Mouse (Mus musculus): ENCODE measurements at regions not wholly inside any gene's neighbourhood (a gene's known extent, or its start where the extent isn't known, plus 50 kb on each side); places are given as distances from the start of the nearest gene placed in this dataset.

DNA sequence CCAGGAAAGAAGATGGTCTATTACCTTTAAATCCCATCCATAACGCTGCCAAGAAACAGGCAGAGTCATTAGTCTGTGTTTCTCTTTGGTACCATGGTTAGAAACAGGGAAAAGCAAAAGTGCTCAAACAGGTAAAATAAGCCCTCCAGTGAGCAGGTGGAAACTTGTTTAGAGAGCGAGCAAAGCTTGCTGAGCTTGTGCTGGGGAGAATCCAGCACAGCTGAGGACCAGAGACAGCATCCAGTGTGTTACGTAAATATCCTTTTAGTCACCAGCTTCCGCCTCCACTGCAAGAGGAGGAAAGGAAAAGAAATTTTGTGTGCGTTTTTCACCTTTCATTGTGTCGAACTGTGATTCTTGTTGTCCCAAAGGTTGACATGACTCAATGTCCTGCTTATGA is 586.0 kb upstream of the A1bg start:
- no peak for DNase-seq (ENCODE audit: low spot score)

DNA sequence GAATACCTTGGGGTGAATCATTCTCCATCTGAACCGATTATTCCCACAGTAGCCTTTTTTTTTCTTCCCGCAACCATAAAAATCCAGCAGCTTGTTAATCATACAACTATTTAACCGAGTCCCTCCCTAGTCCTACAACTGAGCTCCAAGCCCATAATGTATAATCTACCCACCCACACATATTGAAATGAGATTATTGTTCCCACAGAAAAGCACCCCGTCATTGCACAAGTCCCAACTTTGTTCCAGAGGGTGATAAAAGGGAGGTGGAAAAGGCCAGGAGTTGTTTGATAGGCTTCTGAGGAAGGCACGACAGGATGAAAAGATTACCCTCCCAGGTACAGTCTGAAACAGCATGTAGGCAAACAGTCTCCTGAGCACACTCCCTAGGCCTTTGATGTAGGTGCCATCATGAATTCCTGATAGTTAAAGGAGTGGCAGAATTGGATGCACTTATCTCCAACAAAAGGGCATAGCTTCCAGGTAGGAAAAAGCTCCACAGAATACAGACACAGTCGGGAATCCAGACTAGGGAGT is 583.6 kb upstream of the A1bg start:
- DNase-seq (ENCODE audit: low spot score): no peak

DNA sequence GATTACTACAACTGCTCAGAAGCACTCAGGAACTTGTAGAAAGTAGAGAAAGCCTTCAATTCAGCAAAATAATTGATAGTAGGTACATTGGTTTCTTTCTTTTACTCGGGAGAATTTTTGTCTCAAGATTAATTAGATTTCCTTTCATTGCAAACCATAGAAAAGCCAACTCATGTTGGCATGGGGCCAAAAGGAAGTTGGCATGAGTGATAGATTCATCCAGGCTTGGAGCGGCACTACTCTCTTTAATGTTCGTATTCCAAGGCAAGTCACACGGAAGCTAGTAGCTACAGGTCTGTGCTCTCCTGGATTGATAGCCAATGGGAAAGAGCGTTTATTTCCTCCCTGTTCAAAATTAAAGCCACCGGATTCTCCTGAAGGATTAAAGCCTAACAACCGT is 580.6 kb upstream of the A1bg start:
- no peak for DNase-seq (ENCODE audit: low spot score)

DNA sequence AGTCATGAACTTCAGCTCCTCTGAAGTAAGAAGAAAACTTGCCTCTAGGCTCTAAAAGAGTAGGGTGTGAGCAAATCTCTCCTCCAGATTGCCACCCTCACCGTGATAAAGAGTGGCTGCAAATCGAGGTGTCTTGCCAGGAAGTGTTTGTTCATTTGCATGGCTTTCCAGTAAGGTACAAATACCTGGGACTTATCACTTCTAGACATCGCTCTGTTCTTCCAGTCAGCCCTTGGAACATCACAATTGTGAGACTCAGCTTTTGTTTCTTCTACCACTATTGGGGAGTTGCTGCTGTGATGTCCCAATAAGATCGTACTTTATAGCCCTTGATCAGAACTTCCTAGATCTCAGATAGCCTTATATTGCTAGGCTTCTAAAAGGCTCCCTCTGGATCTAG is 566.9 kb upstream of the A1bg start:
- DNase-seq (ENCODE audit: low spot score): no peak

DNA sequence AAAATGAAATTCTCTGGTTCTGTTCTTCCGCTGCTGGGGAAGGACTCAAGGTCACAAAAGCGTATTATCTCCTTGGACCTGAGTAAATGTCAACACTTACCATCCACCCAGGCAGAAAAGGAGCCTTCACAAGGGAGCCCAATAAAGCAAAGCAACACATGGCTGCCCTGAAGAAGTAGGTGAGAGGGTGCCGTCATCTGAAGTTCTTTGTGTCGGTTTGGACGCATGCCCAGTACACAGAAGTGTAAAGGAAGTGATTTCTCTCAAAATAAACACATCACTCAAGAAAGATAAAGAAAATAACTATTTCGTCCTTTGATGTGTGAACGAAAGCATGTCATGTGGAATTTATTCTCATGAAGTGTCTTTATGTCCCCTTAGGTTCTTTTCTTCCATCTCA is 559.0 kb upstream of the A1bg start:
- DNase-seq (ENCODE audit: low spot score): no peak

DNA sequence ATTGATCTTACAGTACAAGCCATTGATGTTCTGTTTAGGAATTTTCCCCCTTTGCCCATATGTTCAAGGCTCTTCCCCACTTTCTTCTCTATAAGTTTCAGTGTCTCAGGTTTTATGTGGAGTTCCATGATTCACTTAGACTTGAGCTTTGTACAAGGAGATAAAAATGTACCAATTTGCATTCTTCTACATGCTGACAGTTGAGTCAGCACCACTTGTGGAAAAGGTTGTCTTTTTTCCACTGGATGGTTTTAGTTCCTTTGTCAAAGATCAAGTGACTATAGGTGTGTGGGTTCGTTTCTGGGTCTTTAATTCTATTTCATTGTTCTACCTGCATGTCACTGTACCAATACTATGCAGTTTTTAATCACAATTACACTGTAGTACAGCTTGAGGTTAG is 551.1 kb upstream of the A1bg start:
- DNase-seq (ENCODE audit: low spot score): no peak

DNA sequence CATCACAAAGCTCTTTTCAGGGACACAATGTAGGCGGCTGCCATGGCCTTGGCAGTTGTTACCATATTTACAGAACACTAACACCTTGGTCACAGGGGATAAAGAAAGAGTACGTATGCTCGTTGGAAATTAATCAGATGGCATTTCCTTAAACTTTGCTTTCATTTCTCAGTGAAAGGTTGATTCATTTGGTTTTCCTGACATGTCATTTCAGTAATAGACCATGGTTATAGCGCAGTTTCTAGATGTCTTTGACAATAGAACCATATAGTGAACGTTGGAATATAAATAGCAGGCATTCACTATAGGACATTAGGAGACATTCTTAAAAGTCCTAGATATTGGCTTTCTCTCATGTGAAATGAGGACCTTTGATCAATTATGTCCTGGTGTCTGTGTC is 532.2 kb upstream of the A1bg start:
- no peak for DNase-seq (ENCODE audit: low spot score)

DNA sequence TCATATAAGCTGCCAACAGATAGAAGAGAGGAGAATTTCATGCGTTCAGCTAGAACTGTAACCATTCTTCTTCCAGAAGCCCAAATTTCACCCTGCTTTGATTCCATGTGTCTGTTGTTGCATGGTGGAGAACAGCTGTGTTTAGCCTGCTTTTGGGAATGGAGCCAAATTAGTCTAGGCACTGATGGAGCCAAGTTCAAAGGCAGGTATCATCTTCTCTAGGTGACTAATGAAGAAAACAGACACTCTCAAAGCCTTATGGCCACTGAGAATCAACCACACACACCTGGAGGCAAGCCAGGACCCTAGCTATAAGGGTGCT is 531.5 kb upstream of the A1bg start:
- DNase-seq (ENCODE audit: low spot score): no peak

DNA sequence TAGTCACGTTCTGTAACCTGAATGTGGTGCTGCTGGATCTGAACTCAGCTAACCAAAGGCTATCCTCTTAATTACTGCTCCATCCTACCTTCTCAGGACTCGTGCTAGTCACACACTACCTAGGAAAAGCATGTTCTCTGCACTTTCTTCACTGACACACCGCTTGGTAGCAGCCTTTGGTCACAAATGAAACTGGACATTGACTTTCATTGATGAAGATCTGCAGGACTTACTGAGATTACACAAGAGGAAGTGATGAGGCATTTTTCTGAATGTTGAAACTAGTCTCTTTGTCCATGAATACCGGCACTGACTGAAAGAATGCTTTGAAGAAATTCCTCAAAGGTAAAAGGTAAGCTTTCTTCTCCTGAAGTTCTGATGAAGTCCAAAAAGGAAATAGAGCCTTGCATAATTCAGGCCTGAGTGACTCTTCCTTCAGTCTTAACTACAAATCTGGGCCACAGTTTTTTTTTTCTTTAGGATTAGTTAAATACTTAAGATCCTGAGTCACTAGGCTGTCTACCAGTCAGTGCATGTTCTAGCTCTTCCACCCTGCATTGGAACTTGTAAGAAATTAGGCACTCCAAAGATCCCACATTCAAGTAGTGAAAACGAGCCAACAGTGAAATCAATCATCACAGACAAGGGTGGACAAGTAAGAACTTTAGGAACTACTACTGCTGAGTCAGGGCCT is 531.0 kb upstream of the A1bg start:
- no peak for DNase-seq (ENCODE audit: low spot score)

DNA sequence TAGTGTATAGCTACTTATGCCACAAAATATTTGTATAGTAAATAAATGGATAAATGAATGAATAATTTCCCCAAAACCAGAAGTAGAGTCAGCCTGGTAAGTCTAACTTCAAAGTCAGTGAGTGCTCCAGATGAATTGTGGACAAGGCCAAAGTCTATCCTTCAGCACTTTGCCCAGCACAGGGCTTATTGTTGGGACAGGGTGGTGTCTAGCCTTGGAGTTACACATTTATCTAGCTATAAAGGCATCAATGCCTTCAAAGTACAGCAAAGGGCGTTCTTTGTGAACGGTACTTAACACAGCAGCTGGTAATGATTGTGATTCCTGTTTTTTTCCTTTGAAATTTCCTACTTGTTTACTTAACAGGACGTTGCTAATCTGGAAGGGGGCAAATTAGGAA is 527.4 kb upstream of the A1bg start:
- DNase-seq (ENCODE audit: low spot score): no peak

DNA sequence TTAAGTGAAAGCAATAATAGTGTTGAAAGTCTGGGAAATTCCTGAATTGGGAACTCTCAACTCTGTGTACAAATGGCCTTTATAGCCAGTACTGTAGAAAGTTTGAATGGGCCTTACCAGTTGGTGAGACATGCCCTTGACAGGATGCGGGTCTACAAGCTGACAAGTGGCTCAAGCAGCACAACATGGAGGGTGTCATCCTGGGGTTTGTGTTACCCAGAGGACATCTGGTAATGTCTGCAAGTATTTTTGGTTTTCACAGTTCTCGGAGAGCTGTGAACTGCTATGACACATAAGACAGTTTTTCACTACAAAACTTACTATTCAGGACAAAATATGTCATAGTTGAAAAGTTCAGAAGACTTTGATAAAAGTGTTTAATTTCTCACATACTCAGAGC is 525.7 kb upstream of the A1bg start:
- no peak for DNase-seq (ENCODE audit: low spot score)

DNA sequence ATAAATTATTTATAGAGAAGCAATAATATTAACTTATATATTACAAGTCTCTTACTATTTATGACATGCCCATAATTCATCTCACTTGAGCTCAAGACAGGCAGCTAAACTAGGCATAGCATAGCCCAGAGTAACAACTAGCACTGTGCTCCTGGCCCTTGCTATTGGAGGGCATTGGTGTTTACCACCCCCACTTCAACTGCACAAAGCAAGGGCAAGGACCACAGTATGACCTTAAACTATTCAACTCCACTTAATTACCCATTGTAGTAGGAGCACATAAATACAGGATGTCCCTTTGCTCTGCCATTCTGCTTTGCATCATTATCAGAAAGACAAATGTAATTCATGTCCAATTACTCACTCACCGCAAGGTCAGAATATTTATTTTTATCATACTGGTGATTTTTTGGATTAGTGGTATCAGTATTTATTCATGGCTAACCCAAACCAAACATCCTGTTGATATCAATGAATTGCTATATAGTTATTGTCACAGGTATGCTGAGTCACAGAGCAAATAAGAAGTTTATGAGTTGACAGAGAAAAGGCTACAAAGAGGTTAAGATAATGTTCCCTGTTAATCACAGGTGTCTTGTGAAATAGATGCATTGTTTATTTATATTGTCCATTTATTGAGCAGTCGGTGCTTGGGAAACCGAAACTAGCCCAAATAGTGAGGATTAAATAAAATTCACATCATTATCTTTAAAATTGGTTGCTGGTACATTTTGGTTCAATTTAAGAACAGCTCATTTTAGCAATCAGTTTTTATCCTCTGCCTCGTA is 523.4 kb upstream of the A1bg start:
- no peak for DNase-seq (ENCODE audit: low spot score)

DNA sequence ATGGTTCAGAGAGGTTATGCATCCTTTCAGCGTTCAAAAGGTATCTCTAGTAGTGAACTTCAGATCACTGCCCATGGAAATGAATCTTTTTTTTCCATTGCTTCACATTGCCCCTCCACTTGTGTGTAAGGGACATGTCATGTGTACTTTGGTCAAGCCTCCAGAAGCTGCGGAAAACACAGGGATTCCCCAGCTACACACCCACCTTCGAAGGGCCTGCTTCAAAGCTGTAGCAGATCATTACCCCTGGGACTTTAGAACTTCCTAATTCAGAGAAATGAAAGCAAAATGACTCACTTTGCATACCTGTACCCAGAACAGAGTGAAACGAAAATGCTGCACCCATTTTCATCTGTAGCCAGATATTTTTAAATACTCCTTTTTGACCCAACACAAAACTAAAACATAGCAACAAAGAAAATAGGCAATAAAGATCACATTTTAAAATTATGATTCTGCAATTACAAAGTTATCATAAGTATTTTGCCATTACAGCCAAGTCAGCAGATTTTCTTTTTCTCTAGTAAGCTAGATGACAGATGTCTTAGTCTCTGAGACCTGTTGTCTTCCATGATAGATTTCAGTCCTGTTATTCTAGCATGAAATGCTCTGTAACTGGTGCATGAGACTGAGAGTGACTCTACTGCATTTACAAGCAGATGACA is 519.1 kb upstream of the A1bg start:
- DNase-seq (ENCODE audit: low spot score): no peak

DNA sequence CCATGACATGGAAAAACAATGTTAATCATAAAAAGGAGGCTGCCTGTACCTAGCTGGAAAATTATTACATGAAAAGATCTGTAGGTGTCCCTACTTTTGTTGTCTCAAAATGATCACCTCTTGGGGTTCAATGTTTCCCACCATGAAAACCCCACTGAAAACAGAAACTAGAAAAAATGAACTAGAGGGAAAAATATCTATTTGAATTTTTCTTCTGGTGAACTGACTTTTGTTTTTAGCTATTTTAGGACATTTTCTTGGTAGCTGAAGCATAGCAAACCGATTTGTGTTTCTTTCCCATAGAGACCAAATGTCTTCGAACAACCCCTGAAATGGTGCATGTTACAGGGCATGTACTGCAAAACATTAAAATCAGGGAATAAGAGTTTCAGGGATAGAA is 518.2 kb upstream of the A1bg start:
- no peak for DNase-seq (ENCODE audit: low spot score)

DNA sequence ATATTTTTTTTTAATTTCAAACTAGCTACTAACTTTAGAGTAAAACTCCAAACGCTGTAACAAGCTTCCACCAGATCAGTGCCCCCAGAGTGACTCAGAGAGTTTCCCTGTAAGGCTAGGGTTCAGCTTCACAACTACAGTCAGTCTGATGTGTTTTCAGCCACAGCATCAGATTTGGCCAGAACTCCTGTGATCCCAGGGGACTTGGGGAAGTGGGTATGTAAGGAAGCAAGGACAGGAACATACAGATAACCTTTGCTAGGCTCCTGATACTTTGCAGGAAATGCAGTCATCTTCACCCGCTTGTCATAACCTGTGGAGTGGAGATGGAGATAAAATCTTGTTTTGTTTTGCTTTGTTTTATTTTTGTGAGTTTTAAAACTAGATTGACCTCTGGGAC is 517.5 kb upstream of the A1bg start:
- no peak for DNase-seq (ENCODE audit: low spot score)

DNA sequence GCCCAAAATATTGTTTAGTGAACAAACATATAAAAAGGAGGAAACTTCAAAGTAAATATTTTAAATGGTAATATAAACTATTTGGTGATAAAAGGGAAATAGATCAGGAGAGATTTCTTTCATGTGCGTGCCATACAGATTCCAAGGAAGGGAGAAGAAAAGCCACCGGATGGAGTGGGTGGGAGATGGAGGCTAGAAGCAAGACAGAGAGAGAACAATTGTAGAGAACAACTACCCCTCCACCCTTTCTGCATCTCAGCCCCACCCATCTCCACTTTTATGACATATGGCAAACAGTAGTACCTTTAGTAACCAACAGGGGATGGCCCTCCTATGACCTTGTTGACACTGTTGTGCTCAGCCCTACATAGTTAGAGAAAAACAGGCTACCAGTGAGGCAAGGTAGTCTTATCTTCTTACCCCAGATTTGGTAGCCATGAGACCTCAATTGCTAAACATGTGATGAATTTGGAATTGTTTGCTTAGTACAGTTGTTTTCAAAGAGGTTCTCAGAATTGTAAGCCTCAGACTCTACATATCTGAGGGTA is 516.9 kb upstream of the A1bg start:
- no peak for DNase-seq (ENCODE audit: low spot score)

DNA sequence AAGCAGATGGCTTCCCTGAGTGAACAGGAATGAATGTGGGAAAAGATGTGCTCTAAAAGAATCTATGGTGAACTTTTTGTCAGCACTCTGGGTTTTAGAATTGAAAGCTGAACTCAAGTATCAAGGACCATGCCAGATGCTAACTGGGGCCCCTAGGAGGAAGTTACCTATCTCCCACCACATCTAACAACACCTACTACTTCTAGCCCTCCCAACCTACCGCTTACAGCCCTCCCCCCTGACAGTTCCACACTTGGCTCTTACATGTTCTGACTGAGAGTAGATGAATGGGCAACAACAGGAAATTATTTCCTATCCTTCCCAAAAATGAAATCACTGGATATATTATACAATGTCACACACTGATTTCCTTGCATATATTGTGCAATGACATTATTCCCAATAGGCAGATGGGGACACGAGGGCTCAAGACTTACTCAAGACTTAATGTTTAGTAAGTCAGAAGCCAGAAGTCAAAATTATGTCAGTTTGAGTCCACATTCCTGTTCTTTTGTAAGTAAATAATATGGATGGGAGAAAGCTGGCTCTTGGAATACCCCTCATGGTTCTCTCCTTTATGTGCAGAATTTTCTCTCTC is 506.1 kb upstream of the A1bg start:
- no peak for DNase-seq (ENCODE audit: low spot score)

DNA sequence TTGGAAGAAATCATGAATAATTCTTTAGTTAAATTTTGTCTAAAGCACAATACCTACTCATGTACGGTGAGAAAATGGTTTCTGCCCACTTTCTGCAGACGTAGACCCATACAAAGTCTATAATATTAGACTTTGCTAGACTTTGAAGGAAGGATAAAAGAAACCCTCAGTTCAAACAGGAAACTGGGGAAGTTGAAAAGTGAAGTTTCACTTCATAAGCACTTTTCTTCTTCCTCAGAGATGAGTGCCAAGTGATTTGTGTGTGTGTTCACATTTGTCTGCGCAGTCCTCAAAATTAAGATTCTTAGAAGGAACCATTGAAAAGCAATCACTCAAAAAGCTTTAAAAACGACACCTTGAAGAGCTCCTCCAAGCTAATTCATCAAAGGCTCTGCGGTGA is 500.2 kb upstream of the A1bg start:
- no peak for DNase-seq (ENCODE audit: low spot score)

DNA sequence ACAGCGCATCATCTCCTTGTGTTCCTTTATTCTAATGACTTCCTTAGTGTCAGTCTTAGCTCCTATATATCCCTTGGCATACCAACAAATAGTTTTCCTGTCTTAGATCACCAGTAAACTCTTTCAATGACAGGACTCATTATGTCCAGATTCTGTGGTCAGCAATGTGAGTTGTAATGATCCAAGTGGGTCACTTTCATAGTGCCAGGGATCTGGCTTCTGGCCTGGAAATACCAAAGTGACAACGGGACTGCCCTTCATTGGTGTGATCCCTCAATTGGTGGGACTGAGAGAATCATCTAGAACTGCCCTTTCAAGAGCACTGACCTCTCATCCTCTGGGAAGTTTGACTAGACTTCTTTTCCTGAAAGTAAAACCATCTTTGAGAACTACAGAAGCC is 494.7 kb upstream of the A1bg start:
- DNase-seq (ENCODE audit: low spot score): no peak

DNA sequence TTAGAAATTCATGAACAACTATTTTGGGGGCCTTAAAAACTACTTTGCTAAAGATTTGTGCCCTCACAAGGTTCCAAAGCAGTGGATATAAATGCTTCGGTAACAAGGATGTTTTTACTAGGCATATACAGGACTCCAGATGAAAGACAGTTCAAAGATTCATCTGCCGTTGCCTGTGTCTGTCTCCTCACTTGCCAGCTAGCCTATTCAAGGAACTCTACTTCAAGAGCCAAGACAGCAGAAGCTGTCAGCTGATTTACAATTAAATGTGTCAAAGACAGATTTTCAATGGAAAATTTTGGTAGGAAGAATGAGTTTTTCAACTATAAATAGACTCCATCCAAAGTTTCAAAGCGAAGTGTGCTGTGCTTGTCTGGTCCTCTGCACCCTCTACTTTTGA is 494.0 kb upstream of the A1bg start:
- DNase-seq (ENCODE audit: low spot score): no peak

DNA sequence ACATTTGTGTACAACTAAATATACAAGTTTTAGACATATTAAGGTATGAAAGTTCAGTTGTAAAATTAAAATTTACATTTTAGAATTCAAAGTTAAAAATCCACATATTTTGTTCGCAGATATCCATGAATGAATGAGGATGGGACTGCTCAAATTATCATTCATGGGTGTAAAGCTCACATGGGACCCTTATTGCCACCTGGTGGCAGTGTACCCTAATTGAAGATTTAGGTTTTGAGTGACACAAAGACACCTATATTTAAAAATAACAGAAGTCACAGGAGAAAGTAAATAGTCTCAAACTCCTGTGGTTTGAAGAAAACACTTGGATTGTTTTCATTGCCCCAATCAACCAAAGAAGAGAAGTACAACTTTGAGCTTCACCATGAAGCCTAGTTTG is 492.8 kb upstream of the A1bg start:
- DNase-seq (ENCODE audit: low spot score): no peak

DNA sequence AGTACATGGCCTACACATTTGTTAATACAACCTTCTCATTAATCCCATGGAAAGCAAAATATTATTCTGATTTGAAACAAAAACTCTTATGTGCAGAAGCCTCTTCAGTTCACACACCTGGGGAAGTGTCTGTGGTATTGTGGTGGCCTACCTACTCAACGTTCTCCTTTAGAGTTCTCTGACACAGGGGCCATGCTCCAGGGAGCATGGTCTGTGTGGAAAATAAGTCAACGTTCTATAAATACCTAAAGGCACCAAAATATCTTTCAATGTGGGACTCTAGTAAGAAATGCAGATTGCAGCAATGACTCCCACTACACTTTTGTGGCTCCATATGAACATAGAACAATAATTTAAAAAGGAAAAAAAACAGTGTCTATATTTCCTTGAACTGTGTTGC is 489.0 kb upstream of the A1bg start:
- no peak for DNase-seq (ENCODE audit: low spot score)

DNA sequence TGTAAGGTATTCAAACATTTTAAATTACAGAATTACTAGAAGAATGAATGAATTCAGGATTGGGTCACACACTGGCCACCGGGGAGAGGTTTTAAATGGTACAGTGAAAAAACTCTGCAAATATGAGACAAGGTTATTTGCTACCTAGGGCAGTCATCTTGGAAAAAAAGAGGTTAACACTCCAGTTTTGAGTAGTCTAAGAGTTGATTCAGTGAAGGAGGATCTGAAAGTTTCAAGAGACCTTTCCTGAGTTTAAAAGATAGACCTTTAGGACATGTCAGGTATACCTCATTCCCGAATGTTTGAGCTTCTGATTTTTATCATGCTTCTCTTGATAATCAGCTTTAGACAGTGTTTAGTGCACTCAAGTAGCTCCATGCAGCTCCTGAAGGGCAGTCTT is 488.0 kb upstream of the A1bg start:
- DNase-seq (ENCODE audit: low spot score): no peak

Measured in layer of hippocampus, adult 9-10 months (tissue).